Mouse (Mus musculus): ENCODE measurements around the gene Zbtb7b.

Gene Zbtb7b

GRCm38 (mm10) chr3:89418170-89418860 is 23.7 kb upstream of the Zbtb7b start, which contains the start of the genes Cks1b and Shc1:
Cks1b (minus strand) TSS chr3:89418383.
Shc1 (plus strand) TSS chr3:89418443.
- peak; percentile 90 for DNase-seq (ENCODE audit: low spot score)

- no peak for DNase-seq (ENCODE audit: low spot score)
Observed at GRCm38 (mm10) chr3:89417840-89418169, 23.2 kb upstream of the Zbtb7b start.

- DNase-seq (ENCODE audit: low spot score), result no peak
Observed at GRCm38 (mm10) chr3:89417131-89417530, 22.6 kb upstream of the Zbtb7b start.

GRCm38 (mm10) chr3:89416158-89416557 is 21.6 kb upstream of the Zbtb7b start:
- no peak for DNase-seq (ENCODE audit: low spot score)

- DNase-seq (ENCODE audit: low spot score), result peak; percentile 92
Observed at GRCm38 (mm10) chr3:89411490-89412393, 17.2 kb upstream of the Zbtb7b start, which contains the start of gene Flad1. Flad1 (minus strand) TSS chr3:89411870.

GRCm38 (mm10) chr3:89410864-89411263 is 16.3 kb upstream of the Zbtb7b start:
- DNase-seq (ENCODE audit: low spot score), result no peak

GRCm38 (mm10) chr3:89409701-89410100 is 15.1 kb upstream of the Zbtb7b start:
- no peak for DNase-seq (ENCODE audit: low spot score)

- DNase-seq (ENCODE audit: low spot score), result no peak
Observed at GRCm38 (mm10) chr3:89408448-89408847, 13.9 kb upstream of the Zbtb7b start.

GRCm38 (mm10) chr3:89406887-89407286 is 12.3 kb upstream of the Zbtb7b start:
- DNase-seq (ENCODE audit: low spot score), result no peak

- DNase-seq (ENCODE audit: low spot score), result no peak
Observed at GRCm38 (mm10) chr3:89402693-89403092, 8.1 kb upstream of the Zbtb7b start, which contains the start of gene Lenep. Lenep (minus strand) TSS chr3:89402793.

GRCm38 (mm10) chr3:89401329-89401728 is 6.8 kb upstream of the Zbtb7b start:
- DNase-seq (ENCODE audit: low spot score), result no peak

- DNase-seq (ENCODE audit: low spot score), result no peak
Observed at GRCm38 (mm10) chr3:89396654-89397005, 2.1 kb upstream of the Zbtb7b start.

GRCm38 (mm10) chr3:89395806-89396653 is 1.5 kb upstream of the Zbtb7b start:
- DNase-seq (ENCODE audit: low spot score), result peak; percentile 70

GRCm38 (mm10) chr3:89395419-89395805 is 836 bp upstream of the Zbtb7b start:
- DNase-seq (ENCODE audit: low spot score), result no peak

GRCm38 (mm10) chr3:89394894-89395256 is 299 bp upstream of the Zbtb7b start:
- peak; percentile 83 for DNase-seq (ENCODE audit: low spot score)

- peak; percentile 99 for DNase-seq (ENCODE audit: low spot score)
Observed at GRCm38 (mm10) chr3:89393605-89394004, 971 bp downstream of the Zbtb7b start.

- no peak for DNase-seq (ENCODE audit: low spot score)
Observed at GRCm38 (mm10) chr3:89392871-89393311, 1.7 kb downstream of the Zbtb7b start.

- peak; percentile 66 for DNase-seq (ENCODE audit: low spot score)
Observed at GRCm38 (mm10) chr3:89391663-89392511, 2.7 kb downstream of the Zbtb7b start.

GRCm38 (mm10) chr3:89390699-89391662 is 3.6 kb downstream of the Zbtb7b start:
- DNase-seq (ENCODE audit: low spot score), result peak; percentile 52

- peak; percentile 58 for DNase-seq (ENCODE audit: low spot score)
Observed at GRCm38 (mm10) chr3:89390111-89390515, 4.5 kb downstream of the Zbtb7b start.
